Mouse (Mus musculus) R1 (cell line): ENCODE results near the gene Pacsin2.
"Not testable (repeated sequence)": the region's sequence is repeated elsewhere in the genome, so short reads cannot be mapped to it uniquely, and the experiment has no call there.

Source experiments
- DNase-seq: peaks from one replicate; pipeline ENCODE4 v3.0.0-alpha.2; 2018; ENCODE audit warnings: low read depth, low spot score

Gene Pacsin2

GRCm38 (mm10) chr15:83423589-83424384 is 40.6 kb downstream of the Pacsin2 start:
- peak; percentile 44 for DNase-seq

- no peak for DNase-seq
Measured at GRCm38 (mm10) chr15:83422299-83422981, 42.0 kb downstream of the Pacsin2 start.

GRCm38 (mm10) chr15:83419562-83419961 is 44.8 kb downstream of the Pacsin2 start:
- no peak for DNase-seq

- DNase-seq, result no peak
Measured at GRCm38 (mm10) chr15:83418685-83419084, 45.7 kb downstream of the Pacsin2 start.

- DNase-seq, result no peak
Measured at GRCm38 (mm10) chr15:83417916-83418315, 46.5 kb downstream of the Pacsin2 start.

- DNase-seq, result no peak
Measured at GRCm38 (mm10) chr15:83417407-83417806, 47.0 kb downstream of the Pacsin2 start.

- no peak for DNase-seq
Measured at GRCm38 (mm10) chr15:83415391-83415790, 49.0 kb downstream of the Pacsin2 start.

- DNase-seq, result no peak
Measured at GRCm38 (mm10) chr15:83411616-83412015, 52.8 kb downstream of the Pacsin2 start.

- DNase-seq, result no peak
Measured at GRCm38 (mm10) chr15:83410735-83411134, 53.7 kb downstream of the Pacsin2 start.

- no peak for DNase-seq
Measured at GRCm38 (mm10) chr15:83410270-83410669, 54.1 kb downstream of the Pacsin2 start.

GRCm38 (mm10) chr15:83408692-83409442 is 55.5 kb downstream of the Pacsin2 start:
- DNase-seq, result no peak

GRCm38 (mm10) chr15:83408216-83408615 is 56.2 kb downstream of the Pacsin2 start:
- DNase-seq, result no peak

GRCm38 (mm10) chr15:83407502-83407901 is 56.9 kb downstream of the Pacsin2 start:
- no peak for DNase-seq

- DNase-seq, result not testable (repeated sequence)
Measured at GRCm38 (mm10) chr15:83405866-83406265, 58.5 kb downstream of the Pacsin2 start.

- no peak for DNase-seq
Measured at GRCm38 (mm10) chr15:83404008-83404407, 60.4 kb downstream of the Pacsin2 start.

GRCm38 (mm10) chr15:83403016-83403415 is 61.4 kb downstream of the Pacsin2 start:
- peak; percentile 69 for DNase-seq

- DNase-seq, result no peak
Measured at GRCm38 (mm10) chr15:83392722-83393121, 71.7 kb downstream of the Pacsin2 start.

GRCm38 (mm10) chr15:83387911-83388310 is 76.5 kb downstream of the Pacsin2 start:
- DNase-seq, result no peak

- DNase-seq, result no peak
Measured at GRCm38 (mm10) chr15:83383633-83384032, 80.8 kb downstream of the Pacsin2 start.

GRCm38 (mm10) chr15:83383136-83383535 is 81.3 kb downstream of the Pacsin2 start:
- DNase-seq, result no peak

- no peak for DNase-seq
Measured at GRCm38 (mm10) chr15:83382467-83382866, 81.9 kb downstream of the Pacsin2 start.

- DNase-seq, result no peak
Measured at GRCm38 (mm10) chr15:83377153-83377552, 87.3 kb downstream of the Pacsin2 start.
